Mouse (Mus musculus): ENCODE measurements around the gene Nfkbia. TPM values are rescaled to one million over a fixed set of nuclear protein-coding genes. Genes with fewer than 3 reads are reported as not detected.

Gene Nfkbia
- polyA plus RNA-seq, 1 experiment from 2014 or later = 73.1 TPM

- Histone ChIP-seq H3K27ac (no peak overlapping the region), H3K36me3 (ENCODE audit: insufficient read depth, low read length) (no peaks in the 10 kb centered on the region), H3K4me1 (replicated peaks; ENCODE audit: insufficient read depth, low read length) (peaks cover 12% of the 10 kb centered on the region; the same call in 1 of the 2 replicates), H3K9me3 (replicated peaks; ENCODE audit: low read length) (no peaks in the 10 kb centered on the region), H3K4me2 (ENCODE audit: low read length) (no peak overlapping the region), H3K4me3 (replicated peaks; ENCODE audit: low read depth, low read length) (no peak overlapping the region), H3K9ac (ENCODE audit: low read depth, low read length) (no peak overlapping the region), H3K27me3 (ENCODE audit: insufficient read depth, low read length) (no peaks in the 10 kb centered on the region)
- ATAC-seq (replicated peaks; ENCODE audit: low FRiP score, low read depth) (no peak), DNase-seq (ENCODE audit: low spot score) (peak; percentile 53)
- WGBS = 65% methylated on average over 4 of the region's 4 CpGs
- no peak for TF ChIP-seq CTCF (IDR thresholded peaks at IDR 0.05; ENCODE audit: low read depth)
Measured at GRCm38 (mm10) chr12:55453924-55454323, 38.5 kb downstream of the Nfkbia start.

DNA sequence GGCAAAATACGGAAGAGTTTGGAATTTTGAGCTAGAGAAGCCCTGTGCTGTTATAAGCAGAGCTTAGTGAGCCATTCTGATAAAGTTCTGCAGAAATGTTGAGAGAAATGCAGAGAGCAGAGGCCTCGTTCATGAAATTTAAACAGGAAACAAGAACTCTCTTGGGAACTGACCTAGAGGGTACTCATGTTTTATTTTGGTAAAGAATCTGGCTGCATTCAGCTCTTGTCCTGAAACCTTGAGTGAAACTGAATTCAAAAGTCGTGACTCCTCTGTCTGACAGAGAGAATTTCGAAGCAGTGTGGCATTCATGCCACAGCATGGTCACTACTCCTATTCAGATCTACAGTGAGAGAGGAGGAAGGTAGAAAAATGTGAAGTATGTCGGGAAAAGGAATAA, 39.6 kb downstream of the Nfkbia start:
- DNase-seq (ENCODE audit: low spot score) (peak; percentile 78), ATAC-seq (replicated peaks; ENCODE audit: low FRiP score, low read depth) (no peak)
- no peaks in the 10 kb centered on the region for H3K27me3 ChIP-seq (ENCODE audit: insufficient read depth, low read length)
- H3K4me1 ChIP-seq (replicated peaks; ENCODE audit: insufficient read depth, low read length) = peaks cover 11% of the 10 kb centered on the region; the same call in 1 of the 2 replicates
- no peak overlapping the region for H3K4me2 ChIP-seq (ENCODE audit: low read length)
- H3K36me3 ChIP-seq (ENCODE audit: insufficient read depth, low read length) = no peaks in the 10 kb centered on the region
- TF ChIP-seq CTCF (IDR thresholded peaks at IDR 0.05; ENCODE audit: low read depth) = no peak
- no peak overlapping the region for H3K4me3 ChIP-seq (replicated peaks; ENCODE audit: low read depth, low read length)
- H3K9me3 ChIP-seq (replicated peaks; ENCODE audit: low read length) = no peaks in the 10 kb centered on the region
- 35% methylated on average over 5 of the region's 5 CpGs for WGBS
- no peak overlapping the region for H3K9ac ChIP-seq (ENCODE audit: low read depth, low read length)
- peak overlapping the region; percentile 68 for H3K27ac ChIP-seq

DNA sequence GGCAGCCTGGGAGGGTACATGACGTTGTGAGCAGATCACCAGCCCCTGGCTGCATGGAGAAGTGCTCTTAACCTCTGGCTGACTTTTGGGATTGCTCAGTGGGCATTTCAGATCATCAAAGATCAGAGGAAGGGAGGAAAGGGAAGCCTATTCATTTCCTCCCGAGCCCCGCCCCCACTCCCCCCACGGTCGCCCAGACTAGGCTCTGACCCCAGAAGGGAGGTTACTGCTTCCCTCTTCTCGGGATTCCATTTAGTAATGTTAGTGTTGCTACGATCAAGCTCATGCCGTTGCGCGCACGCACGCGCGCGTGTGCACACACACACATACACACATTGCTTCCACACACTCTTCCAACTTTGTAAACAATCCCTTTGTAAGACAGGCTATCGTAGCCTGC, 42.0 kb downstream of the Nfkbia start:
- no peak for TF ChIP-seq CTCF (IDR thresholded peaks at IDR 0.05; ENCODE audit: low read depth)
- ATAC-seq (replicated peaks; ENCODE audit: low FRiP score, low read depth) = 0 out of 2 replicates have a peak, but pooled peaks have one; percentile 24

GRCm38 (mm10) chr12:55449048-55449447, 43.4 kb downstream of the Nfkbia start:
- H3K27ac ChIP-seq = no peak overlapping the region
- DNase-seq (ENCODE audit: low spot score) = no peak
- H3K27me3 ChIP-seq (ENCODE audit: insufficient read depth, low read length) = no peaks in the 10 kb centered on the region
- TF ChIP-seq CTCF (IDR thresholded peaks at IDR 0.05; ENCODE audit: low read depth) = no peak
- H3K36me3 ChIP-seq (ENCODE audit: insufficient read depth, low read length) = no peaks in the 10 kb centered on the region
- H3K4me2 ChIP-seq (ENCODE audit: low read length) = no peak overlapping the region
- H3K9me3 ChIP-seq (replicated peaks; ENCODE audit: low read length) = no peaks in the 10 kb centered on the region
- no peak for ATAC-seq (replicated peaks; ENCODE audit: low FRiP score, low read depth)
- whole genome bisulfite sequencing = 95% methylated on average over 2 of the region's 2 CpGs
- H3K9ac ChIP-seq (ENCODE audit: low read depth, low read length) = no peak overlapping the region
- peaks cover 24% of the 10 kb centered on the region for H3K4me1 ChIP-seq (replicated peaks; ENCODE audit: insufficient read depth, low read length)
- H3K4me3 ChIP-seq (replicated peaks; ENCODE audit: low read depth, low read length) = no peak overlapping the region

More for the DNA sequence above, 42.0 kb downstream of the Nfkbia start:
- DNase-seq (ENCODE audit: low spot score) = peak; percentile 57
- WGBS = 34% methylated on average over 16 of the region's 16 CpGs
- Histone ChIP-seq H3K27me3 (ENCODE audit: insufficient read depth, low read length) (no peaks in the 10 kb centered on the region), H3K4me3 (replicated peaks; ENCODE audit: low read depth, low read length) (no peak overlapping the region), H3K9ac (ENCODE audit: low read depth, low read length) (no peak overlapping the region), H3K27ac (0 out of 2 replicates have a peak overlapping the region, but pooled peaks have one; percentile 19), H3K4me2 (ENCODE audit: low read length) (peak overlapping the region; percentile 30), H3K36me3 (ENCODE audit: insufficient read depth, low read length) (no peaks in the 10 kb centered on the region), H3K9me3 (replicated peaks; ENCODE audit: low read length) (no peaks in the 10 kb centered on the region), H3K4me1 (replicated peaks; ENCODE audit: insufficient read depth, low read length) (peaks cover 24% of the 10 kb centered on the region)

- H3K4me2 ChIP-seq (ENCODE audit: low read length) = no peak overlapping the region
- H3K4me3 ChIP-seq (replicated peaks; ENCODE audit: low read depth, low read length) = no peak overlapping the region
- TF ChIP-seq CTCF (IDR thresholded peaks at IDR 0.05; ENCODE audit: low read depth) = no peak
- no peaks in the 10 kb centered on the region for H3K27me3 ChIP-seq (ENCODE audit: insufficient read depth, low read length)
- H3K9me3 ChIP-seq (replicated peaks; ENCODE audit: low read length) = no peaks in the 10 kb centered on the region
- DNase-seq (ENCODE audit: low spot score) (no peak), ATAC-seq (replicated peaks; ENCODE audit: low FRiP score, low read depth) (no peak)
- 84% methylated on average over 2 of the region's 2 CpGs for WGBS
- H3K9ac ChIP-seq (ENCODE audit: low read depth, low read length) = no peak overlapping the region
- H3K36me3 ChIP-seq (ENCODE audit: insufficient read depth, low read length) = no peaks in the 10 kb centered on the region
- peaks cover 28% of the 10 kb centered on the region for H3K4me1 ChIP-seq (replicated peaks; ENCODE audit: insufficient read depth, low read length)
- no peak overlapping the region for H3K27ac ChIP-seq
Measured at GRCm38 (mm10) chr12:55448457-55448856, 44.0 kb downstream of the Nfkbia start.

DNA sequence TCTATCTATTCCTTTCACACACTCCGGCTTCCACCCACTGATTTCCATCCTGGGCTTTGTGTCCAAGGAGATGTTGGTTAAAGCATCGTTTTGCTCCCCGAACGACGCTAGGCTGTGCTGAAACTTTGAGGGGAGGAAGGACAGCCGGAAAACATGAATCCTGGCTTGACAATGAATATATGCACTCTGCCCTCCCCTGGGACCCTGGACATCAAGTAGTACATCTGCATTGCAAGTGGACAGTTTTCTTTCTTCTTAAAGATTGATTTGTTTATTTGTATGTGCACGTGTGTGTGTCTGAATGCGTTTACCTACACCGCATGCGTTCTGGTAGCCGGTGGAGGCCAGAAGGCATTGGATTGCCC, 45.1 kb downstream of the Nfkbia start:
- 59% methylated on average over 11 of the region's 11 CpGs for WGBS
- TF ChIP-seq CTCF (IDR thresholded peaks at IDR 0.05; ENCODE audit: low read depth) = no peak
- peak overlapping the region; percentile 32; the same call in 1 of the 2 replicates for H3K9ac ChIP-seq (ENCODE audit: low read depth, low read length)
- H3K27me3 ChIP-seq (ENCODE audit: insufficient read depth, low read length) = no peaks in the 10 kb centered on the region
- no peaks in the 10 kb centered on the region for H3K9me3 ChIP-seq (replicated peaks; ENCODE audit: low read length)
- H3K27ac ChIP-seq = peak overlapping the region; percentile 89
- no peak overlapping the region for H3K4me2 ChIP-seq (ENCODE audit: low read length)
- ATAC-seq (replicated peaks; ENCODE audit: low FRiP score, low read depth) = no peak
- H3K36me3 ChIP-seq (ENCODE audit: insufficient read depth, low read length) = no peaks in the 10 kb centered on the region
- DNase-seq (ENCODE audit: low spot score) = no peak
- no peak overlapping the region for H3K4me3 ChIP-seq (replicated peaks; ENCODE audit: low read depth, low read length)
- H3K4me1 ChIP-seq (replicated peaks; ENCODE audit: insufficient read depth, low read length) = peaks cover 31% of the 10 kb centered on the region

Data from kidney, postnatal 0 days (tissue).